Mouse (Mus musculus) heart, embryonic 14.5 days (tissue): ENCODE data around the gene Ttll9. TPM values are rescaled to one million over a fixed set of nuclear protein-coding genes. Genes with fewer than 3 reads are reported as not detected.

Experiments
- ATAC-seq: fragments of 200-750 bp; cut with Nextera tagmentation; 2 replicates; pipeline ENCODE4 v1.8.0; 2017; ENCODE audit warnings: low read depth, moderate TSS enrichment; ENCODE audit not compliant: insufficient number of reproducible peaks, insufficient read depth, low FRiP score
- H3K27ac ChIP-seq, 2 experiments: fragments of 200-500 bp in 1 of 2; fragments of 300-500 bp in 1 of 2; sonication (generic) in 1 of 2; replicated peaks in 1 of 2; 2 replicates each; pipeline ENCODE4 v1.5.1; 2012 to 2014; ENCODE audit warnings: low read depth in 2 of 2, low read length in 2 of 2, control low read depth in 1 of 2, mild to moderate bottlenecking in 1 of 2, mixed read lengths in 1 of 2; ENCODE audit not compliant: control insufficient read depth in 1 of 2, insufficient read depth in 1 of 2
- H3K27me3 ChIP-seq: fragments of 300-500 bp; sonication (generic); 2 replicates; pipeline ENCODE4 v1.6.1; 2014; ENCODE audit warnings: mild to moderate bottlenecking, low read length, control low read depth; ENCODE audit not compliant: control insufficient read depth, insufficient read depth
- H3K36me3 ChIP-seq: fragments of 300-500 bp; sonication (generic); 2 replicates; pipeline ENCODE4 v1.6.1; 2014; ENCODE audit warnings: mild to moderate bottlenecking, control low read depth, low read length, mixed read lengths; ENCODE audit not compliant: control insufficient read depth, insufficient read depth
- H3K4me1 ChIP-seq, 2 experiments: fragments of 200-500 bp in 1 of 2; fragments of 300-500 bp in 1 of 2; sonication (generic) in 1 of 2; 2 replicates each; pipeline ENCODE4 v1.6.1; 2012 to 2014; ENCODE audit warnings: low read length in 2 of 2, control low read depth in 1 of 2, mixed read lengths in 1 of 2; ENCODE audit not compliant: control insufficient read depth in 2 of 2, insufficient read depth in 2 of 2
- H3K4me2 ChIP-seq: fragments of 300-500 bp; sonication (generic); 2 replicates; pipeline ENCODE4 v1.6.1; 2014; ENCODE audit warnings: mild to moderate bottlenecking, low read length
- H3K4me3 ChIP-seq, 2 experiments: fragments of 200-500 bp in 1 of 2; fragments of 300-500 bp in 1 of 2; sonication (generic) in 1 of 2; 2 replicates each; pipeline ENCODE4 v1.5.1; 2012 to 2014; ENCODE audit warnings: low read length in 2 of 2, mild to moderate bottlenecking in 2 of 2, control low read depth in 1 of 2, low read depth in 1 of 2, moderate library complexity in 1 of 2; ENCODE audit not compliant: control insufficient read depth in 1 of 2, insufficient read depth in 1 of 2
- H3K9ac ChIP-seq: fragments of 300-500 bp; sonication (generic); 2 replicates; pipeline ENCODE4 v1.6.1; 2014; ENCODE audit warnings: mild to moderate bottlenecking, low read length
- H3K9me3 ChIP-seq: fragments of 300-500 bp; sonication (generic); 2 replicates; pipeline ENCODE4 v1.6.1; 2016; ENCODE audit warnings: low read length, control low read depth; ENCODE audit not compliant: control insufficient read depth
- WGBS: fragments of 180-500 bp; shearing (Covaris S2); extraction: QIAGEN DNeasy Blood & Tissue Kit; methylation state at CpG from one replicate; pipeline ENCODE4 v1.1.7; 2014; 5-methylcytosine and 5-hydroxymethylcytosine counted together
- polyA plus RNA-seq: library from polyadenylated mRNA; unstranded; fragments of >200 nt; fragmentation: Nextera tagmentation; extraction: Ambion mirVana; gene quantifications from 2 replicates; pipeline ENCODE4 v1.2.1, GENCODE M21; 2014

Ttll9 gene
- polyA plus RNA-seq, 1 experiment from 2014 or later: 0.30 TPM

GRCm38 (mm10) chr2:153052700-153053351 is 90.5 kb downstream of the Ttll9 start:
- H3K27ac ChIP-seq: no peak overlapping the region
- no peak overlapping the region for H3K9ac ChIP-seq
- WGBS: 7% methylated on average over 30 of the region's 30 CpGs
- H3K4me3 ChIP-seq: no peak overlapping the region
- H3K4me1 ChIP-seq: no peaks in the 10 kb centered on the region; a peak in 1 of 4 replicates
- no peak for ATAC-seq
- H3K9me3 ChIP-seq: no peaks in the 10 kb centered on the region
- no peaks in the 10 kb centered on the region for H3K36me3 ChIP-seq
- no peak overlapping the region for H3K4me2 ChIP-seq
- peaks cover 47% of the 10 kb centered on the region for H3K27me3 ChIP-seq

GRCm38 (mm10) chr2:153053896-153054295 is 91.6 kb downstream of the Ttll9 start:
- Histone ChIP-seq H3K9ac (no peak overlapping the region), H3K27me3 (peaks cover 51% of the 10 kb centered on the region), H3K36me3 (no peaks in the 10 kb centered on the region), H3K4me3 (no peak overlapping the region), H3K9me3 (no peaks in the 10 kb centered on the region), H3K4me2 (no peak overlapping the region), H3K4me1 (no peaks in the 10 kb centered on the region; a peak in 1 of 4 replicates), H3K27ac (no peak overlapping the region)
- 73% methylated on average over 8 of the region's 8 CpGs for WGBS
- ATAC-seq: no peak

- Histone ChIP-seq H3K9me3 (no peaks in the 10 kb centered on the region), H3K9ac (no peak overlapping the region), H3K27ac (no peak overlapping the region), H3K4me3 (no peak overlapping the region), H3K27me3 (peaks cover 51% of the 10 kb centered on the region), H3K4me2 (no peak overlapping the region), H3K4me1 (no peaks in the 10 kb centered on the region), H3K36me3 (no peaks in the 10 kb centered on the region)
- 48% methylated on average over 6 of the region's 6 CpGs for WGBS
- no peak for ATAC-seq
Measured at GRCm38 (mm10) chr2:153055270-153055920, 93.1 kb downstream of the Ttll9 start.

Other genes with a start within 250 kb of the Ttll9 start
- 56.8 and 61.1 TPM in 2 replicates for gene Id1, start 226.2 kb upstream of the Ttll9 start, polyA plus RNA-seq
- gene Cox4i2, start 208.3 kb upstream of the Ttll9 start, polyA plus RNA-seq: 18.5 and 18.6 TPM in 2 replicates
- gene Bcl2l1, start 130.8 kb upstream of the Ttll9 start, polyA plus RNA-seq: 59.0 and 68.1 TPM in 2 replicates
- gene Tpx2, start 114.5 kb upstream of the Ttll9 start, polyA plus RNA-seq: 56.2 and 60.8 TPM in 2 replicates
- gene Mylk2, start 51.1 kb upstream of the Ttll9 start, polyA plus RNA-seq: not detected in 2 replicates
- gene Foxs1, start 29.3 kb upstream of the Ttll9 start, polyA plus RNA-seq: 5.3 and 5.6 TPM in 2 replicates
- not detected in 2 replicates for gene Dusp15, start 10.8 kb upstream of the Ttll9 start, polyA plus RNA-seq
- 78.2 and 85.4 TPM in 2 replicates for gene Pdrg1, start 52.9 kb downstream of the Ttll9 start, polyA plus RNA-seq
- gene Xkr7, start 69.4 kb downstream of the Ttll9 start, polyA plus RNA-seq: not detected in 2 replicates
- gene Ccm2l, start 103.5 kb downstream of the Ttll9 start, polyA plus RNA-seq: 6.5 and 7.9 TPM in 2 replicates
- gene Hck, start 146.0 kb downstream of the Ttll9 start, polyA plus RNA-seq: 1.9 and 2.5 TPM in 2 replicates
- 59.6 and 67.9 TPM in 2 replicates for gene Tm9sf4, start 198.8 kb downstream of the Ttll9 start, polyA plus RNA-seq